Mouse (Mus musculus) gastrocnemius, postnatal 25 days (tissue): ENCODE data around the gene Pla2g2e. TPM values are rescaled to one million over a fixed set of nuclear protein-coding genes. Genes with fewer than 3 reads are reported as not detected.
"Not testable (repeated sequence)": the region's sequence is repeated elsewhere in the genome, so short reads cannot be mapped to it uniquely, and the experiment has no call there.

Experiments
- DNase-seq: peaks from one replicate; pipeline ENCODE4 v3.0.0; 2022
- long read RNA-seq, 2 experiments: library from polyadenylated mRNA; stranded (forward); transcript quantifications; one replicate each; pipeline ENCODE4 v2.0.0; 2021
- total RNA-seq, 2 experiments: library from RNA; stranded (reverse); gene quantifications; 1 replicate in 1 of 2; 2 replicates in 1 of 2; pipeline ENCODE4 v1.2.3; 2021

Gene Pla2g2e
- under 1 TPM in 1 of 2 experiments, not detected in 1; 0.32 TPM for total RNA-seq
- long read RNA-seq, experiment 1: 0 reads
- long read RNA-seq, experiment 2: 0 reads

GRCm38 (mm10) chr4:138877731-138878130, at the start of gene Pla2g2e:
TSS of gene Pla2g2e (plus strand) at chr4:138877942.
- DNase-seq: no peak

- DNase-seq: no peak
Observed at GRCm38 (mm10) chr4:138839806-138840205, 37.9 kb upstream of the Pla2g2e start.

GRCm38 (mm10) chr4:138840726-138841125, 37.0 kb upstream of the Pla2g2e start:
- DNase-seq: no peak

- DNase-seq: no peak
Observed at GRCm38 (mm10) chr4:138841386-138841785, 36.4 kb upstream of the Pla2g2e start.

GRCm38 (mm10) chr4:138851463-138851862, 26.3 kb upstream of the Pla2g2e start:
- no peak for DNase-seq

- DNase-seq: no peak
Observed at GRCm38 (mm10) chr4:138852961-138853360, 24.8 kb upstream of the Pla2g2e start.

- no peak for DNase-seq
Observed at GRCm38 (mm10) chr4:138855092-138855632, 22.6 kb upstream of the Pla2g2e start.

- DNase-seq: no peak
Observed at GRCm38 (mm10) chr4:138856491-138856890, 21.3 kb upstream of the Pla2g2e start.

- no peak for DNase-seq
Observed at GRCm38 (mm10) chr4:138857576-138857975, 20.2 kb upstream of the Pla2g2e start.

- no peak for DNase-seq
Observed at GRCm38 (mm10) chr4:138858446-138858845, 19.3 kb upstream of the Pla2g2e start.

GRCm38 (mm10) chr4:138859245-138859644, 18.5 kb upstream of the Pla2g2e start:
- no peak for DNase-seq

GRCm38 (mm10) chr4:138859728-138860127, 18.0 kb upstream of the Pla2g2e start:
- DNase-seq: peak; percentile 41

- no peak for DNase-seq
Observed at GRCm38 (mm10) chr4:138863344-138863998, 14.3 kb upstream of the Pla2g2e start, which contains the start of gene Pla2g5. TSS of gene Pla2g5 (minus strand) at chr4:138863482.

GRCm38 (mm10) chr4:138865092-138865491, 12.7 kb upstream of the Pla2g2e start:
- DNase-seq: no peak

- no peak for DNase-seq
Observed at GRCm38 (mm10) chr4:138865991-138866390, 11.8 kb upstream of the Pla2g2e start.

GRCm38 (mm10) chr4:138866413-138866812, 11.3 kb upstream of the Pla2g2e start:
- DNase-seq: peak; percentile 45

- DNase-seq: no peak
Observed at GRCm38 (mm10) chr4:138868666-138869065, 9.1 kb upstream of the Pla2g2e start.

- no peak for DNase-seq
Observed at GRCm38 (mm10) chr4:138873864-138874263, 3.9 kb upstream of the Pla2g2e start, which contains the start of gene Gm13030. TSS of gene Gm13030 (minus strand) at chr4:138873964.

GRCm38 (mm10) chr4:138875275-138875674, 2.5 kb upstream of the Pla2g2e start:
- DNase-seq: not testable (repeated sequence)

GRCm38 (mm10) chr4:138875986-138876385, 1.8 kb upstream of the Pla2g2e start:
- no peak for DNase-seq

- DNase-seq: peak; percentile 41
Observed at GRCm38 (mm10) chr4:138878783-138879182, 1.0 kb downstream of the Pla2g2e start.

GRCm38 (mm10) chr4:138879808-138880207, 2.1 kb downstream of the Pla2g2e start:
- DNase-seq: no peak

GRCm38 (mm10) chr4:138880811-138881584, 3.3 kb downstream of the Pla2g2e start:
- peak; percentile 39 for DNase-seq
